Mouse (Mus musculus) MEL (cell line): ENCODE results near the gene Pdxk. TPM values are rescaled to one million over a fixed set of nuclear protein-coding genes. Genes with fewer than 3 reads are reported as not detected.

ENCODE experiments used
- DNase-seq: peaks from one replicate; pipeline ENCODE4 v3.0.0; 2011; ENCODE audit warnings: low read depth, low spot score
- H3K27ac ChIP-seq: 2 replicates; pipeline ENCODE4 v1.5.1; 2012; ENCODE audit warnings: low read depth, mild to moderate bottlenecking, control low read depth, low read length, moderate library complexity; ENCODE audit not compliant: control insufficient read depth
- H3K27me3 ChIP-seq, 2 experiments: fragments of 150-350 bp in 1 of 2; sonication (generic) in 1 of 2; 2 replicates each; pipeline ENCODE4 v1.6.1; 2012; ENCODE audit warnings: low read length in 2 of 2, mild to moderate bottlenecking in 2 of 2, improper control_type of control experiment in 1 of 2, moderate library complexity in 1 of 2; ENCODE audit not compliant: insufficient read depth in 2 of 2, control insufficient read depth in 1 of 2
- H3K36me3 ChIP-seq, 2 experiments: 2 replicates each; pipeline ENCODE4 v1.6.1; 2012 to 2014; ENCODE audit warnings: low read length in 2 of 2, improper control_type of control experiment in 1 of 2, inconsistent platforms in 1 of 2, mild to moderate bottlenecking in 1 of 2; ENCODE audit not compliant: insufficient read depth in 2 of 2, control insufficient read depth in 1 of 2
- H3K4me1 ChIP-seq, 2 experiments: fragments of 150-350 bp in 1 of 2; sonication (generic) in 1 of 2; 2 replicates each; pipeline ENCODE4 v1.6.1; 2012; ENCODE audit warnings: low read length in 2 of 2, improper control_type of control experiment in 1 of 2, mild to moderate bottlenecking in 1 of 2; ENCODE audit not compliant: insufficient read depth in 2 of 2, control insufficient read depth in 1 of 2
- H3K4me3 ChIP-seq, 2 experiments: fragments of 150-350 bp in 1 of 2; sonication (generic) in 1 of 2; 2 replicates each; pipeline ENCODE4 v1.5.1; 2012; ENCODE audit warnings: low read depth in 2 of 2, low read length in 2 of 2, mild to moderate bottlenecking in 2 of 2, moderate library complexity in 2 of 2, control low read depth in 1 of 2, improper control_type of control experiment in 1 of 2; ENCODE audit not compliant: control insufficient read depth in 1 of 2, insufficient read depth in 1 of 2
- H3K79me2 ChIP-seq: 2 replicates; pipeline ENCODE4 v1.6.1; 2012; ENCODE audit warnings: mild to moderate bottlenecking, low read length, moderate library complexity; ENCODE audit not compliant: control insufficient read depth, poor library complexity, insufficient read depth
- H3K9ac ChIP-seq: 2 replicates; pipeline ENCODE4 v1.6.1; 2012; ENCODE audit warnings: low read depth, mild to moderate bottlenecking, control low read depth, low read length, moderate library complexity; ENCODE audit not compliant: control insufficient read depth, poor library complexity, severe bottlenecking
- H3K9me3 ChIP-seq: fragments of 150-350 bp; sonication (generic); replicated peaks from 2 replicates; pipeline ENCODE4 v1.6.1; 2012; ENCODE audit warnings: mild to moderate bottlenecking, low read length, improper control_type of control experiment, moderate library complexity; ENCODE audit not compliant: insufficient read depth
- BHLHE40 ChIP-seq: IDR thresholded peaks from 2 replicates; pipeline ENCODE4 v1.6.1; 2012; ENCODE audit warnings: low read depth, mild to moderate bottlenecking, inconsistent platforms, low read length, improper control_type of control experiment, borderline replicate concordance
- CHD1 ChIP-seq: IDR thresholded peaks from 2 replicates; pipeline ENCODE4 v1.6.1; 2012; ENCODE audit warnings: low read depth, mild to moderate bottlenecking, inconsistent platforms, low read length, improper control_type of control experiment
- CHD2 ChIP-seq: IDR thresholded peaks from 2 replicates; pipeline ENCODE4 v1.6.1; 2011; ENCODE audit warnings: low read length, improper control_type of control experiment
- E2F4 ChIP-seq: IDR thresholded peaks from 2 replicates; pipeline ENCODE4 v1.6.1; 2011; ENCODE audit warnings: low read depth, low read length, improper control_type of control experiment, borderline replicate concordance
- ELF1 ChIP-seq: IDR thresholded peaks from 2 replicates; pipeline ENCODE4 v1.6.1; 2014; ENCODE audit warnings: low read depth, mild to moderate bottlenecking, inconsistent platforms, low read length, improper control_type of control experiment, moderate library complexity
- EP300 ChIP-seq, 2 experiments: IDR thresholded peaks; 2 replicates each; pipeline ENCODE4 v1.6.1; 2011; ENCODE audit warnings: improper control_type of control experiment in 2 of 2, low read length in 2 of 2, low read depth in 1 of 2, mild to moderate bottlenecking in 1 of 2
- ETS1 ChIP-seq: IDR thresholded peaks from 2 replicates; pipeline ENCODE4 v1.6.1; 2012; ENCODE audit warnings: low read depth, mild to moderate bottlenecking, inconsistent platforms, low read length, improper control_type of control experiment, moderate library complexity
- GABPA ChIP-seq: IDR thresholded peaks from 2 replicates; pipeline ENCODE4 v1.6.1; 2012; ENCODE audit warnings: low read depth, mild to moderate bottlenecking, inconsistent platforms, low read length, improper control_type of control experiment, moderate library complexity
- GATA1 ChIP-seq: IDR thresholded peaks from 2 replicates; pipeline ENCODE4 v1.6.1; 2011; ENCODE audit warnings: low read depth, low read length, improper control_type of control experiment
- HCFC1 ChIP-seq: IDR thresholded peaks from 2 replicates; pipeline ENCODE4 v1.6.1; 2012; ENCODE audit warnings: low read depth, mild to moderate bottlenecking, inconsistent platforms, low read length, improper control_type of control experiment, moderate library complexity
- JUND ChIP-seq: IDR thresholded peaks from 2 replicates; pipeline ENCODE4 v1.6.1; 2011; ENCODE audit warnings: low read depth, mild to moderate bottlenecking, improper control_type of control experiment, low read length
- KAT2A ChIP-seq: conservative IDR thresholded peaks from 2 replicates; pipeline ENCODE4 v1.6.1; 2012; ENCODE audit warnings: low read depth, low read length, improper control_type of control experiment, inconsistent platforms
- MAFK ChIP-seq: IDR thresholded peaks from 2 replicates; pipeline ENCODE4 v1.6.1; 2011; ENCODE audit warnings: low read depth, mild to moderate bottlenecking, low read length, improper control_type of control experiment, borderline replicate concordance
- MAX ChIP-seq: IDR thresholded peaks from 2 replicates; pipeline ENCODE4 v1.6.1; 2011; ENCODE audit warnings: low read length, improper control_type of control experiment
- MAZ ChIP-seq: IDR thresholded peaks from 2 replicates; pipeline ENCODE4 v1.6.1; 2012; ENCODE audit warnings: low read depth, mild to moderate bottlenecking, inconsistent platforms, low read length, improper control_type of control experiment
- MEF2A ChIP-seq: IDR thresholded peaks from 2 replicates; pipeline ENCODE4 v1.6.1; 2014; ENCODE audit warnings: low read depth, mild to moderate bottlenecking, inconsistent platforms, low read length, improper control_type of control experiment; ENCODE audit not compliant: poor library complexity, insufficient replicate concordance, severe bottlenecking; ENCODE audit errors: extremely low read depth
- MXI1 ChIP-seq: IDR thresholded peaks from 2 replicates; pipeline ENCODE4 v1.6.1; 2011; ENCODE audit warnings: mild to moderate bottlenecking, low read depth, low read length, improper control_type of control experiment
- MYB ChIP-seq: IDR thresholded peaks from 2 replicates; pipeline ENCODE4 v1.6.1; 2011; ENCODE audit warnings: mild to moderate bottlenecking, low read depth, low read length, improper control_type of control experiment
- MYC ChIP-seq: IDR thresholded peaks from 2 replicates; pipeline ENCODE4 v1.6.1; 2011; ENCODE audit warnings: low read depth, mild to moderate bottlenecking, low read length, improper control_type of control experiment, moderate library complexity
- NELFE ChIP-seq: IDR thresholded peaks from 2 replicates; pipeline ENCODE4 v1.6.1; 2011; ENCODE audit warnings: low read depth, low read length, improper control_type of control experiment
- NRF1 ChIP-seq: IDR thresholded peaks from 2 replicates; pipeline ENCODE4 v1.6.1; 2014; ENCODE audit warnings: low read depth, mild to moderate bottlenecking, inconsistent platforms, low read length, improper control_type of control experiment, moderate library complexity; ENCODE audit not compliant: poor library complexity, insufficient read depth, severe bottlenecking
- POLR2A ChIP-seq, 2 experiments: IDR thresholded peaks; 2 replicates each; pipeline ENCODE4 v1.6.1; 2011 to 2012; ENCODE audit warnings: low read length in 2 of 2, mild to moderate bottlenecking in 2 of 2, control low read depth in 1 of 2, improper control_type of control experiment in 1 of 2, low read depth in 1 of 2, moderate library complexity in 1 of 2; ENCODE audit not compliant: control insufficient read depth in 1 of 2, insufficient read depth in 1 of 2, poor library complexity in 1 of 2
- POLR2AphosphoS2 ChIP-seq: IDR thresholded peaks from 2 replicates; pipeline ENCODE4 v1.6.1; 2011; ENCODE audit warnings: low read length, improper control_type of control experiment
- POLR2AphosphoS5 ChIP-seq: IDR thresholded peaks from 2 replicates; pipeline ENCODE4 v1.6.1; 2012; ENCODE audit warnings: low read depth, borderline replicate concordance, mild to moderate bottlenecking, inconsistent platforms, low read length, moderate library complexity, mixed read lengths
- RAD21 ChIP-seq: IDR thresholded peaks from 2 replicates; pipeline ENCODE4 v1.6.1; 2011; ENCODE audit warnings: mild to moderate bottlenecking, low read depth, low read length, improper control_type of control experiment
- RCOR1 ChIP-seq: IDR thresholded peaks from 2 replicates; pipeline ENCODE4 v1.6.1; 2012; ENCODE audit warnings: low read depth, mild to moderate bottlenecking, inconsistent platforms, low read length, improper control_type of control experiment
- SIN3A ChIP-seq: IDR thresholded peaks from 2 replicates; pipeline ENCODE4 v1.6.1; 2012; ENCODE audit warnings: low read length, improper control_type of control experiment, inconsistent platforms
- SMC3 ChIP-seq: IDR thresholded peaks from 2 replicates; pipeline ENCODE4 v1.6.1; 2011; ENCODE audit warnings: low read depth, low read length, improper control_type of control experiment
- TAL1 ChIP-seq: IDR thresholded peaks from 2 replicates; pipeline ENCODE4 v1.6.1; 2012; ENCODE audit warnings: mild to moderate bottlenecking, inconsistent platforms, low read length, moderate library complexity, mixed read lengths
- TBP ChIP-seq: IDR thresholded peaks from 2 replicates; pipeline ENCODE4 v1.8.0; 2011; ENCODE audit warnings: low read depth, low read length, improper control_type of control experiment
- TCF12 ChIP-seq: IDR thresholded peaks from 2 replicates; pipeline ENCODE4 v1.6.1; 2014; ENCODE audit warnings: low read depth, mild to moderate bottlenecking, inconsistent platforms, low read length, improper control_type of control experiment, moderate library complexity
- USF1 ChIP-seq: IDR thresholded peaks from 2 replicates; pipeline ENCODE4 v1.6.1; 2014; ENCODE audit warnings: low read depth, mild to moderate bottlenecking, inconsistent platforms, low read length, improper control_type of control experiment, moderate library complexity
- USF2 ChIP-seq, 2 experiments: IDR thresholded peaks; 2 replicates each; pipeline ENCODE4 v1.6.1; 2011 to 2012; ENCODE audit warnings: improper control_type of control experiment in 2 of 2, low read length in 2 of 2, borderline replicate concordance in 1 of 2, inconsistent platforms in 1 of 2, low read depth in 1 of 2, mild to moderate bottlenecking in 1 of 2; ENCODE audit not compliant: insufficient read depth in 1 of 2
- ZC3H11A ChIP-seq: IDR thresholded peaks from 2 replicates; pipeline ENCODE4 v1.6.1; 2012; ENCODE audit warnings: low read depth, mild to moderate bottlenecking, inconsistent platforms, low read length, improper control_type of control experiment
- ZKSCAN1 ChIP-seq: IDR thresholded peaks from 2 replicates; pipeline ENCODE4 v1.6.1; 2012; ENCODE audit warnings: low read depth, mild to moderate bottlenecking, inconsistent platforms, low read length, improper control_type of control experiment, moderate library complexity
- ZMIZ1 ChIP-seq: IDR thresholded peaks from 2 replicates; pipeline ENCODE4 v1.6.1; 2012; ENCODE audit warnings: low read depth, mild to moderate bottlenecking, inconsistent platforms, low read length, improper control_type of control experiment, moderate library complexity
- ZNF384 ChIP-seq: IDR thresholded peaks from 2 replicates; pipeline ENCODE4 v1.6.1; 2012; ENCODE audit warnings: low read depth, mild to moderate bottlenecking, inconsistent platforms, low read length, improper control_type of control experiment
- polyA plus RNA-seq, 2 experiments: library from polyadenylated mRNA; stranded (reverse) in 1 of 2; unstranded in 1 of 2; fragments of >175 nt in 1 of 2; fragments of >200 nt in 1 of 2; gene quantifications; 2 replicates each; pipeline versions ENCODE4 v1.2.1 to v1.2.4; 2012; ENCODE audit warnings: low replicate concordance in 2 of 2, low read depth in 1 of 2; ENCODE audit not compliant: insufficient read length in 2 of 2, insufficient read depth in 1 of 2, missing spikeins in 1 of 2
- total RNA-seq: library from RNA; depleted of rRNA; stranded (reverse); fragments of 300-350 nt; gene quantifications from 2 replicates; pipeline ENCODE4 v1.2.3, GENCODE M21; 2012

Pdxk gene
- total and polyA plus RNA-seq, 3 experiments: 28.7 to 29.3 TPM; not detected in 1

- DNase-seq: peak; percentile 95
- no peaks in the 10 kb centered on the region; the same call in 1 of the 2 replicates for H3K79me2 ChIP-seq
- peak overlapping the region; percentile 69 to 71 for H3K4me3 ChIP-seq
- peaks cover 0 to 28% of the 10 kb centered on the region in 2 experiments; a peak in 3 of 4 replicates for H3K4me1 ChIP-seq
- peaks cover 0 to 11% of the 10 kb centered on the region in 2 experiments; a peak in 2 of 4 replicates for H3K36me3 ChIP-seq
- H3K9me3 ChIP-seq: no peaks in the 10 kb centered on the region
- H3K27me3 ChIP-seq: no peaks in the 10 kb centered on the region
- peak overlapping the region; percentile 83 for H3K9ac ChIP-seq
- H3K27ac ChIP-seq: peak overlapping the region; percentile 96
- no peak for TF ChIP-seq ELF1
- no peak for TF ChIP-seq CHD2
- TF ChIP-seq SIN3A: no peak; the same call in 1 of the 2 replicates
- no peak for TF ChIP-seq TAL1
- no peak for TF ChIP-seq KAT2A
- TF ChIP-seq GABPA: no peak
- TF ChIP-seq CHD1: no peak
- TF ChIP-seq MYC: no peak
- TF ChIP-seq TBP: peak; percentile 46
- TF ChIP-seq MYB: no peak
- TF ChIP-seq RAD21: no peak
- TF ChIP-seq MXI1: no peak
- no peak for TF ChIP-seq ZNF384
- TF ChIP-seq EP300 (IDR thresholded peaks at IDR 0.05; ENCODE audit: low read depth in 1 of 2, low read length in 2 of 2): no peak
- no peak for TF ChIP-seq MAFK
- TF ChIP-seq ZKSCAN1: no peak
- TF ChIP-seq TCF12: no peak; the same call in 1 of the 2 replicates
- no peak for TF ChIP-seq MAX
- TF ChIP-seq POLR2AphosphoS5: no peak
- no peak for TF ChIP-seq E2F4
- no peak for TF ChIP-seq USF2 (IDR thresholded peaks at IDR 0.05; ENCODE audit: borderline replicate concordance in 1 of 2, insufficient read depth in 1 of 2, low read depth in 1 of 2, low read length in 2 of 2)
- no peak for TF ChIP-seq MAZ
- TF ChIP-seq BHLHE40: peak; percentile 48; the same call in 1 of the 2 replicates
- TF ChIP-seq POLR2AphosphoS2: peak; percentile 73
- TF ChIP-seq NELFE: peak; percentile 75
- peak; percentile 8; the same call in 1 of the 2 replicates for TF ChIP-seq ETS1
- TF ChIP-seq RCOR1: no peak
- no peak for TF ChIP-seq SMC3
- TF ChIP-seq HCFC1: 0 out of 2 replicates have a peak, but pooled peaks have one; percentile 38
- peak; percentile 52 to 84; a peak in 3 of 4 replicates for TF ChIP-seq POLR2A (IDR thresholded peaks at IDR 0.05; ENCODE audit: control insufficient read depth in 1 of 2, insufficient read depth in 1 of 2, low read depth in 1 of 2, low read length in 2 of 2, poor library complexity in 1 of 2)
- no peak for TF ChIP-seq MEF2A
- TF ChIP-seq JUND: no peak
- TF ChIP-seq NRF1: peak; percentile 70
- no peak for TF ChIP-seq ZC3H11A
- no peak for TF ChIP-seq GATA1
- no peak for TF ChIP-seq ZMIZ1
- TF ChIP-seq USF1: 0 out of 2 replicates have a peak, but pooled peaks have one; percentile 6
Observed at GRCm38 (mm10) chr10:78481928-78482499, 17.2 kb upstream of the Pdxk start.
